Mouse (Mus musculus): ENCODE measurements around the gene Sec14l3. TPM values are rescaled to one million over a fixed set of nuclear protein-coding genes. Genes with fewer than 3 reads are reported as not detected.

Sec14l3 gene
- polyA plus RNA-seq, 1 experiment from 2014 or later: not detected

DNA sequence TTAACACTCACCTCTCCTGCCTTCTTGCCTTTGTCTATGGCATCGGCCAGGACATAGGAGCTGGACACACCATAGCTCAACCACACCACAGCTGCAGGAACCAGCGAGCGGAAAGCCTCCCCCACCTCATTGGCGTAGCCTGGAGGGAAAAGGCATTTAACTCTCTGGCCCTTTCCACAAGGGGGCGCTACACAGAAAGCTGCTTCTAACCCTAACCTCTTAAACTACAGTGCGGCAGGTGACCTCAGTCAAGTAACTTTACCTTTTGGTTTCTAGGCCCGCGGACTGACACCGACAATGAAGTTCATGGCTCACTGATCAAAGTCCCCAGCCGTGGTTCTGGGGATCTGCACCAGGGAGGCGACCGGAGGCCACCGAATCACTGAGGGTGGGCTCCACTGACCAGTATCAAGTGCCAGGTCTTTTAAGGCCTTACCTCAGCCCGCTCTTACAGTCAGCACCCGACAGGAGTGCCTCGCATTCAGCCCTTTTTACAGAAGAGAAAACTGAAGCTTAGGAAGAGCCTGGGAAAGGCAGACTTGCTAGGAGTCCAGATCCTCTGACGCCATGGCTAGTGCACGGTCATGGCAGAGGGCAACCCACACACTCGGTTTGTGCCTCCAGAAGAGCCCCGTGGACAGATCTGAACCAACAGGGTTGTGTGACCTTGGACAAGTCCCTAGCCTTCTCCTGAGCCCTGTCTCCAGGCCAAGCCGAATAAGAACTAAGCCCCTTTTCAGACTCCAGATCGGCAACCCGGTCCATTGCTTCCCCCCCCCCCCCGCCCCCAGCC lies 29.9 kb downstream of the Sec14l3 start:
- Histone ChIP-seq H3K27ac (replicated peaks) (peak overlapping the region; percentile 90), H3K4me3 (peak overlapping the region; percentile 68), H3K36me3 (peaks cover 35% of the 10 kb centered on the region), H3K4me1 (peaks cover 31% of the 10 kb centered on the region), H3K4me2 (peak overlapping the region; percentile 96), H3K27me3 (replicated peaks) (no peaks in the 10 kb centered on the region), H3K9me3 (peaks cover 10% of the 10 kb centered on the region; the same call in 1 of the 2 replicates), H3K9ac (peak overlapping the region; percentile 85)
- ATAC-seq (ENCODE audit: extremely low read depth, insufficient number of reproducible peaks, low FRiP score, low TSS enrichment): no peak
- WGBS: 7% methylated on average over 23 of the region's 24 CpGs

DNA sequence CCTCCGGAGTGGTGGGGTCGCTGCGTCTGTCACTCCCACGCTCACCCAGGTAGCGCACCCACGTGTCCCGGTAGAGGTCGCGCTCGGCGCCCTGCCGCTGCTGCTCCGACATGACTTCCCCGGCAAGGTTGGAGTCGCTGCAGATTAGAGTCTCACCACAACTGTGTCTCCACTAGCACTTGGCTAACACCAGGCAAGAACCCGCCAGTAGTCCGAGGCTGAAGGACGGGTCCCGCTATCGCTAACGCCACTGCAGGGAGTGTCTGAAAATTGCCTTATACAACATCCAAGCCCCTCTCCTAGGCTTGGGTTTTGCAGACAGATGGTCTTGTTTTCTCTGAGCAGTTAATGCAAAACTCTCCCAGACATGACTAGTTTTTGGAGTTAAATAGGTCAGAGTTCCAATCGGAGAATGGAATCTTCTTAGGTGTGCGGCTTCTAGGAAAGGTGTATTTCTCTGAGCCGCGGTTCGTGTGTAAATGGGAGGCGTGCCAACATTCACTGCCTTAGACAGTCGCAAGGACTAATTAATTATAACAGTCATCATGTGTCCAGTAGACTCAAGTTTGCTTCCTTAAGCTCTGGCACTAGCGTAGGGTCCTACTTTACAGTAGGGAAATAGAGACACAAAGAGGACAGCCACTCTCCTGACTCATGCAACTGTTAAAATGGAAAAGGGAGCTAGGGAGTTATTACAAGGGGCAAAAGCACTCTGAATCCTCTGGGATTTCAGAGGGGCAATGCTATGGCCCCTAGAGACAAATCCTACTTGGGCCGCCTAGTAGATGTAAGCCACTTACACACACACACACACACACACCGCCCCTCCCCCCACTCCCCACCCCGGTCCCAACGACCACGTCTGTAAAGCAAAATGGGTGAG lies 30.8 kb downstream of the Sec14l3 start, which contains the start of gene Mtfp1:
Gene Mtfp1 (minus strand): TSS at position 275 of the 883 bp plus-strand sequence.
- H3K27ac ChIP-seq (replicated peaks): peak within 1 kb of the TSS; percentile 90
- peak within 1 kb of the TSS; percentile 68 for H3K4me3 ChIP-seq
- peak within 1 kb of the TSS; percentile 85 for H3K9ac ChIP-seq
- H3K9me3 ChIP-seq: peaks cover 10% of the 10 kb centered on the region; the same call in 1 of the 2 replicates
- H3K27me3 ChIP-seq (replicated peaks): no peaks in the 10 kb centered on the region
- ATAC-seq (ENCODE audit: extremely low read depth, insufficient number of reproducible peaks, low FRiP score, low TSS enrichment): peak; percentile 14; the same call in 1 of the 2 replicates
- WGBS: 7% methylated on average over 33 of the region's 34 CpGs
- peak within 1 kb of the TSS; percentile 96 for H3K4me2 ChIP-seq
- peaks cover 31% of the 10 kb centered on the region for H3K36me3 ChIP-seq
- H3K4me1 ChIP-seq: peaks cover 31% of the 10 kb centered on the region

DNA sequence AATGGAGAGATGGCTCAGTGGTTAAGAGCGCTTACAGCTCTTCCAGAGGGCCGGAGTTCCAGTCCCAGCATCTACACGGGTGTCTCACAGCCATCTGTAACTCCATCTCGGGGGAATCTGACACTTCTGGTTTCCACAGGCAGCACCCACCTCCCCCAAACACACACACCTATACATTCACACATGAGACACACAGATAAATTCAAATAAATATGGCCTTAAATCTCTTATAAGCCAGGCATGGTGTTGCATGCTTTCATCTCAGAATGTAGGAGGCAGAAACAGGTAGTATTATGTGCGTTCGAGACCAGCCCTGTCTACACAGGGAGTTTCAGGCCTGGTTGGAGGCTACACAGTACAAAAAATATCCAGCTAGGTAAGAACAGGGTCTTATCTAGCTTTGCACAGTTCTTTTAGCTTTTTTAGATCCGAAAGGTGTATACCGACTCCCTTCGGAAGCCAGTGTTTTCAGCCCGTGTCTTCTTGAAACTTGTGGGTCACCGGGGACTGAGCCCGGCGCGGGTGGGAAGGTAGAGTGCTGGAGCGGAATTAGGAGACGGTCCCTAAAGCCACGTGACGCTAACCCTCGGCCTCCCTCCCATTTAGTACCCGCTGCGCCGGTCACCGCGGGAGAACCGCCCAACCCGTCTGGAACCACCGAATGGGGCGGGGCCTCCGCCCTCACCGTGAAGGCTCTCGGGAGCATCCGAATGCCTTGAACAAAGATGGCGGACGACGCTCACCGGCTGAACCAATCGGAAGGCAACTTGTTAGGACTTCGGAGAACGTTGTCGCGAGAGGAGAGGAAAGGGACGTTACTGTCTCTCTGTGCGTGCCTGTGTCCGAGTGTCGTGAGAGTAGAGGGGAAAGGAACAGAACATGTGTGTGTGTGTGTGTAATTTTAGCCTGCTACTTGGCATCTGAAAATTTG lies 31.7 kb downstream of the Sec14l3 start:
- peak overlapping the region; percentile 88 for H3K9ac ChIP-seq
- H3K4me3 ChIP-seq: peak overlapping the region; percentile 68
- H3K27me3 ChIP-seq (replicated peaks): no peaks in the 10 kb centered on the region
- peak overlapping the region; percentile 96 for H3K4me2 ChIP-seq
- WGBS: 3% methylated on average over 45 of the region's 45 CpGs
- peaks cover 3% of the 10 kb centered on the region; the same call in 1 of the 2 replicates for H3K9me3 ChIP-seq
- H3K36me3 ChIP-seq: peaks cover 22% of the 10 kb centered on the region
- H3K27ac ChIP-seq (replicated peaks): peak overlapping the region; percentile 93
- peaks cover 31% of the 10 kb centered on the region for H3K4me1 ChIP-seq
- ATAC-seq (ENCODE audit: extremely low read depth, insufficient number of reproducible peaks, low FRiP score, low TSS enrichment): peak; percentile 94

DNA sequence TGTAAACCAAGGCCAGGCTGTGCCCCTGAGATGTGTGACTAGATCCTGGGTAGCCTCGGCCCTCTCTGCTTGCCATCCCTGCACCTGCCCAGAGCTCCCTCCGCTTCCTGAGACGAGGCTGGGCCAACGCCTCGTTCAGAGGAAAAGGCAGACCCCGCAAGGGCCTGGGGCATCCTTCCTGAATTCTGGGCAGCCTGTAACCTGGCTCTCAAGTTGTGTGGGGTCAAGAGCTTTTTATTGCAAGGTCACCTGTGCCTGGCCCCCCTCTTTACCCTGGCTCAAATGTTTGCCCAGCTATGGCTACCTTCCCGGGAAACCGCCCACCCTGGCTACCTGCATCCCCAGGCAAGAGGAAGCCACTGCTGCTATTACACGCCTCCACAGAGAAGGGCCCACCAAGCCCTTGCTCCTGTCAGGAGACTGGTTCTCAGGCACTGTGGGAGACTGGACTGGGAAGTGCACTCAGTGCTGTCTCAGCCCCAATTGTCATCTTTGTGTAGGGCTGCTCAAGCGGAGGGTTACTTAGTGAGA lies 32.5 kb downstream of the Sec14l3 start:
- 33% methylated on average over 10 of the region's 10 CpGs for WGBS
- H3K9ac ChIP-seq: peak overlapping the region; percentile 88
- peak overlapping the region; percentile 68 for H3K4me3 ChIP-seq
- H3K27ac ChIP-seq (replicated peaks): peak overlapping the region; percentile 93
- no peak for ATAC-seq (ENCODE audit: extremely low read depth, insufficient number of reproducible peaks, low FRiP score, low TSS enrichment)
- peaks cover 14% of the 10 kb centered on the region for H3K36me3 ChIP-seq
- H3K9me3 ChIP-seq: no peaks in the 10 kb centered on the region
- H3K27me3 ChIP-seq (replicated peaks): 0 out of 2 replicates have a peak, but pooled peaks cover 3% of the 10 kb centered on the region
- H3K4me1 ChIP-seq: peaks cover 31% of the 10 kb centered on the region
- peak overlapping the region; percentile 96 for H3K4me2 ChIP-seq

DNA sequence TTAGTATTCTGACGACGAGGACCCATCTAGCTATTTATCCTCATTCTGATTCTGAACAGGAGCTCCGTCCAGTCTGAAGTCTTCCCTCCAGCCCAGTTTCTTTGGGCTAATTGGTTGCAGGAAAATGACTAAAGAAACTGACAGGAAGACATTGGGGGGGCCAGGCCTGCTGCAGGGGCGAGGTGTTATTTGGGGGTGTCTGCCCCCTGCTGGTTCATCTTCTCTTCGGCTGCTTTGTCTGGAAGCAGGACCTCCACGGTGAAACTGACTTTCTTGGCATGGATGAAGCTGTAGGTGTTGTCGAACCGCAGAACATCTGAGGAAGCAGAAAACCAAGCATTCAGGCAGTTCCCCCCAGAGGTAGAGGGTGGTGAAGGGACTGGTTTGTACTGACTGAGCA lies 33.5 kb downstream of the Sec14l3 start:
- H3K4me2 ChIP-seq: no peak overlapping the region
- H3K4me3 ChIP-seq: no peak overlapping the region
- H3K36me3 ChIP-seq: peaks cover 6% of the 10 kb centered on the region
- H3K27me3 ChIP-seq (replicated peaks): 0 out of 2 replicates have a peak, but pooled peaks cover 3% of the 10 kb centered on the region
- H3K9ac ChIP-seq: no peak overlapping the region
- ATAC-seq (ENCODE audit: extremely low read depth, insufficient number of reproducible peaks, low FRiP score, low TSS enrichment): no peak
- no peaks in the 10 kb centered on the region for H3K9me3 ChIP-seq
- peaks cover 31% of the 10 kb centered on the region for H3K4me1 ChIP-seq
- 69% methylated on average over 8 of the region's 8 CpGs for WGBS
- no peak overlapping the region for H3K27ac ChIP-seq (replicated peaks)

DNA sequence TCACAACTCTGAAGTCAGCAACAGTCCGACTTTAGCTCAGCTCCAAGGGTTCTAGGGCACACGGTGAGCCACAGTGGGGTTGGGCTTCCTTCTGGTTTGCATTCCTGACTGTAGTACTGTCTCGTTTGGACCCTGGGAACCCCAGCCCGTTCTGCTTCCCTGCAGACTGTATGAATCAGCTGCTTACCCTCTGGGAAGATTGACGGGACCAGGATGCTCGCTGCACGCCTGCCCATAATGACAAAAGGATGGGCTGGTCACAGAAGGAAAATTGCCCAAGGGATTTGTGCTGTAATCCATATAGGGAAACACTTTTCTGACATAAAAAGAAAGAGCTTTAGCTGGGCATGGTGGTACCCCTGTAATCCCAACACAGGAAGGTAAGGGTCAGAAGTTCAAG lies 34.2 kb downstream of the Sec14l3 start:
- Histone ChIP-seq H3K27me3 (replicated peaks) (peaks cover 3% of the 10 kb centered on the region; the same call in 1 of the 2 replicates), H3K4me1 (peaks cover 26% of the 10 kb centered on the region), H3K9ac (no peak overlapping the region), H3K4me3 (no peak overlapping the region), H3K36me3 (no peaks in the 10 kb centered on the region), H3K27ac (replicated peaks) (no peak overlapping the region), H3K4me2 (no peak overlapping the region), H3K9me3 (no peaks in the 10 kb centered on the region)
- no peak for ATAC-seq (ENCODE audit: extremely low read depth, insufficient number of reproducible peaks, low FRiP score, low TSS enrichment)
- WGBS: 75% methylated on average over 7 of the region's 7 CpGs

DNA sequence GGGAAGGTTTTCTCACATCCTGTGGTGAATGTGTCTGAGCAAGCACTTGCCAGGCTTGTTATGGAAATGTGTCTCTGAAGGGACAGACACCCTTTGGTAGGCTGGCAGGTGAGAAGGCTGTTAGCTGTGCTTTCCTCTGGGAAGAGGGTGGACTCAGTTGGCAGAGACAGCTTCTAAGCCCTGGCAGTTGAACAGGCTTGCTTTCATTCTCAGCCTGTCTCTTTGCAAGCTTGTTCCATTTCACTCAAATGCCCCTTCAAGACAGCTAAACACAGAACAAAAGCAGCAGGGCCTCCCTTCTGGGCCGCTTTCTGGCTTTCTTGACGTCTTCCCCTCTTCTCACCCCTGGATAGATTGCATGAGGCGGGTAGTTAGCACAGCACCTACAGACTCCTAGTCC lies 34.8 kb downstream of the Sec14l3 start:
- Histone ChIP-seq H3K4me1 (peaks cover 20% of the 10 kb centered on the region), H3K9me3 (no peaks in the 10 kb centered on the region), H3K9ac (no peak overlapping the region), H3K27ac (replicated peaks) (no peak overlapping the region), H3K4me2 (no peak overlapping the region), H3K36me3 (no peaks in the 10 kb centered on the region), H3K27me3 (replicated peaks) (peaks cover 3% of the 10 kb centered on the region; the same call in 1 of the 2 replicates), H3K4me3 (no peak overlapping the region)
- ATAC-seq (ENCODE audit: extremely low read depth, insufficient number of reproducible peaks, low FRiP score, low TSS enrichment): no peak
- 54% methylated on average over 3 of the region's 3 CpGs for WGBS

DNA sequence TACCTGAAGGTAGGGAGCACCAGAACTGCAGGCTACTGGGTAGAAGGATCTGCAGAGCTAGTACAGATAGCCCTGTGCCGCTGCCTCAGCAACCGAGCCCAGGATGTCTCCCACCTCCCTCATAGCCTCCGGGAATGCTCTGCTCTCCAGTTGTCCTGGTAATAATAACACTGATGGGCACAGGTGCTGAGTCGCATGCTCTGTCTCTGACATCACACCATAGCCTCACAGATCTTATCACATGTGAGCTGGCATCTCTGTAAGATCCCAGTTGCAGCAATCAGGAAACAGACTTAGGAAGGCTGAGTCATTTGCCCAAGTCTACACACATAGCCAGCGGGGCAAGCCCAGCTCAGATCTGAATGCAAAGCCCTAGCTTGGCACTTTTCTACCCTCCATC lies 37.2 kb downstream of the Sec14l3 start:
- Histone ChIP-seq H3K4me1 (peaks cover 7% of the 10 kb centered on the region), H3K27me3 (replicated peaks) (peaks cover 3% of the 10 kb centered on the region; the same call in 1 of the 2 replicates), H3K4me2 (no peak overlapping the region), H3K36me3 (no peaks in the 10 kb centered on the region), H3K4me3 (no peak overlapping the region), H3K27ac (replicated peaks) (no peak overlapping the region), H3K9ac (no peak overlapping the region), H3K9me3 (no peaks in the 10 kb centered on the region)
- 66% methylated on average over 5 of the region's 5 CpGs for WGBS
- ATAC-seq (ENCODE audit: extremely low read depth, insufficient number of reproducible peaks, low FRiP score, low TSS enrichment): no peak

DNA sequence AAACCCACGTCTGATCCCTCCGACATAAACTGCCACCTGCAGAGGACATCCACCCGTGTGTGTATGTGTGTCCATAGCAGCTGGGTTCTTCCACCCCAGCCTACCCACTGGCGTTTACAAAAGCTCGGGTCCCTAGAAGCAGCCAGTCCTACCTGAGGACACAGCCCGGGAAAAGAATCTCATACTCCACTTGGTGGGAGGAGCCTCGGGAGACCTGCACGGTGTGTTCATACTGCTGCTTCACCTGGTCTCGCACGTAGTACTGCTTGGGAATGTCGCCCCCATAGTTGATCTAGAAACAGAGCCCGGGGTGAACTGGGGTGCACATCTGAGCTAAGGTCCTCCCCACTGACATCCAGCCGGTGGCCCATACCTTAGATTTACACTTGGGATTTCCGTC lies 38.9 kb downstream of the Sec14l3 start:
- no peaks in the 10 kb centered on the region for H3K36me3 ChIP-seq
- no peaks in the 10 kb centered on the region for H3K4me1 ChIP-seq
- peaks cover 3% of the 10 kb centered on the region; the same call in 1 of the 2 replicates for H3K27me3 ChIP-seq (replicated peaks)
- H3K4me2 ChIP-seq: no peak overlapping the region
- H3K9me3 ChIP-seq: no peaks in the 10 kb centered on the region
- ATAC-seq (ENCODE audit: extremely low read depth, insufficient number of reproducible peaks, low FRiP score, low TSS enrichment): no peak
- no peak overlapping the region for H3K27ac ChIP-seq (replicated peaks)
- no peak overlapping the region for H3K9ac ChIP-seq
- 68% methylated on average over 14 of the region's 14 CpGs for WGBS
- H3K4me3 ChIP-seq: no peak overlapping the region

DNA sequence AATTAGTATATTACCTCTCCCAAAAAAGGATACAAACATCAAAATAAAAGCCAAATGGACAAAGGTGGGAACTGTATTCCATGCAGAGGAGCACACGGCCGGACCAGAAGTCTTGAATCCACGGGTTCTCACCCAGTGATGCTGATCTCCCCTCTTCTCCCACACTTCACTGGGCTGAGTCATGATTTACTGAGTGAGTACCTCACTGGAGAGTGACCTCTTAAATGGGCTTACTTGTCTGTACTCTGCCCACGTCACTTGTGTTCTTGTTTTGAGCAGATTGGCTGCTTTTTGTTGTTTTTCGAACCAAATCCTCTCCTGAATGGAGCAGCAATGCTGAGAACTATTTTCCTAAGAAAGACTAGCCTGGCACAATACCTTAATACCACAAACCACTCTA lies 40.3 kb downstream of the Sec14l3 start:
- ATAC-seq (ENCODE audit: extremely low read depth, insufficient number of reproducible peaks, low FRiP score, low TSS enrichment): no peak

More for the DNA sequence above, 40.3 kb downstream of the Sec14l3 start:
- Histone ChIP-seq H3K27ac (replicated peaks) (no peak overlapping the region), H3K27me3 (replicated peaks) (peaks cover 3% of the 10 kb centered on the region; the same call in 1 of the 2 replicates), H3K4me1 (no peaks in the 10 kb centered on the region), H3K36me3 (no peaks in the 10 kb centered on the region), H3K9ac (no peak overlapping the region), H3K9me3 (no peaks in the 10 kb centered on the region), H3K4me2 (no peak overlapping the region), H3K4me3 (no peak overlapping the region)
- 74% methylated on average over 5 of the region's 5 CpGs for WGBS
